Mouse (Mus musculus) heart, adult 2 months (tissue): ENCODE data around the gene Ckm.

Experiments
- CTCF ChIP-seq: fragments of 200-600 bp; IDR thresholded peaks from 2 replicates; pipeline ENCODE4 v1.8.1; 2022; ENCODE audit warnings: antibody characterized with exemption, mild to moderate bottlenecking, moderate library complexity
- POLR2A ChIP-seq: fragments of 200-500 bp; IDR thresholded peaks from 2 replicates; pipeline ENCODE4 v1.6.1; 2011; ENCODE audit warnings: mild to moderate bottlenecking, low read depth, low read length, control low read depth; ENCODE audit not compliant: insufficient read depth

GRCm38 (mm10) chr7:19443344-19443743 is 38.8 kb downstream of the Ckm start:
- TF ChIP-seq POLR2A (no peak), CTCF (no peak; the same call in 1 of the 2 replicates)
